Mouse (Mus musculus): ENCODE measurements around the gene Map1b. TPM values are rescaled to one million over a fixed set of nuclear protein-coding genes. Genes with fewer than 3 reads are reported as not detected.

Gene Map1b
- polyA plus RNA-seq, 1 experiment from 2014 or later = 193 TPM

DNA sequence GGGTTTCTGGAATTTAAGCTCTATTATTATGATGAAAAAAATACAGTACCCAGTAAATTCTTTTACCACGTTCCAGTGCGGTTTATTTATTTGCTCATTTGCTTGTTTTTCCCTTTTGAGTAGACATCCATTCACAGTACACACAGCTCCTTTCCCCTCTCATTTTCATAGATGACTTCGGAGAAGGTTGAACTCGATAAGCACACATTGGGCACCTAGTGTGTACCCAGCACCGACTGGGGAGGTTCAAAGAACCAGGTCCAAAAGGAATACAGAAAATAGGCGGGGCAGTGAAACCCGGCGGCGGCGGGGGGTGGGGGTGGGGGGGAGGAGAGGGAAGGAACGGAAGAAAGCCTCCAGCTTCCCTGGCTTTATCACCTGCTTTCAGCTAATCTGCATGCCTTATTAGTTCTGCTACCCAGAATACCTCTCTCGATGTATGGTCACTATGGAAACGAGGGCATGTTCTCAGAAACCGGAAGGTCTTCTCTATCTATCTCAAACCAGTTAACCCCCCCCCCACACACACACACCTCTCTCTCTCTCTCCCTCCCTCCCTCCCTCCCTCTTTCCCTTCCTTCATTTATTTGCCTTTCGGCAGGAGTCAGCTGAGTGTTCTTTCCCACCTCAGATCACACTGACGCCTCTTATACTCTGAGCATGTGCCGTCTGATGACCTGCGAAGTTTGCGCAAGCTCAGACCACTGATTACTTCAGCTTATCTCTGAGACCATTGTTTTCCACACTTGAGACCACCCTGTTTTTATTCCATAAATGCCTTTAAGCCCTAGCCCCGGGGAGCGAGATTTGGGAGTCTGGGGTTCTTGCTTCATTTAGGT, 25.3 kb upstream of the Map1b start:
- Histone ChIP-seq H3K4me3 (ENCODE audit: low read depth, low read length) (peak overlapping the region; percentile 10), H3K9me3 (replicated peaks; ENCODE audit: control insufficient read depth, low read length) (no peaks in the 10 kb centered on the region), H3K36me3 (ENCODE audit: control insufficient read depth, insufficient read depth, low read length) (no peaks in the 10 kb centered on the region), H3K9ac (ENCODE audit: low read depth, low read length) (peak overlapping the region; percentile 28; the same call in 1 of the 2 replicates), H3K4me2 (peak overlapping the region; percentile 59), H3K4me1 (ENCODE audit: control insufficient read depth, insufficient read depth, low read length) (peaks cover 16% of the 10 kb centered on the region), H3K27ac (ENCODE audit: low read depth, low read length) (no peak overlapping the region), H3K27me3 (ENCODE audit: control insufficient read depth, insufficient read depth, low read length) (no peaks in the 10 kb centered on the region)
- 18% methylated on average over 21 of the region's 21 CpGs for WGBS (ENCODE audit: insufficient replicate concordance)
- ATAC-seq (replicated peaks; ENCODE audit: insufficient number of reproducible peaks, low FRiP score, low TSS enrichment) = no peak

DNA sequence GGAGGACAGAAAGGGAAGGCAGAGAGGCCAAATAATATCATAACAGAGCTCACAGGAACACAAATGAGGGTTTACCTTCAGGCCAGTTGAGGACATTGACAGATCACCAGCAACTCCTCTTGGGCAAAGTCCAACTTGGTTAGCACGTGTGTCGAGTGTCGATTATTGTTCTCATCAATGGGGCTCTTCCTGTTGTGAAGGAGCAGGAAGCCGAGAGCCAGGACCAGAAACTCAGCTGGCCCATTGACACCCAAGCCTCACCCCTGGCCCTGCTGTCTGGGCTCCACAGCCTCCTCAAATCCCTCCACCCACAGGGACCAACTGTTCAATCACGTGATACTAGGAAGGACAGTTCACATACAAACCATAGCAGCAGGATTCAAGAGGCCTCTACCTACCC, 22.9 kb upstream of the Map1b start:
- H3K4me3 ChIP-seq (ENCODE audit: low read depth, low read length) = no peak overlapping the region
- peaks cover 16% of the 10 kb centered on the region for H3K4me1 ChIP-seq (ENCODE audit: control insufficient read depth, insufficient read depth, low read length)
- no peaks in the 10 kb centered on the region for H3K27me3 ChIP-seq (ENCODE audit: control insufficient read depth, insufficient read depth, low read length)
- no peak overlapping the region for H3K9ac ChIP-seq (ENCODE audit: low read depth, low read length)
- 62% methylated on average over 5 of the region's 5 CpGs for WGBS (ENCODE audit: insufficient replicate concordance)
- no peak overlapping the region for H3K4me2 ChIP-seq
- no peak for ATAC-seq (replicated peaks; ENCODE audit: insufficient number of reproducible peaks, low FRiP score, low TSS enrichment)
- no peaks in the 10 kb centered on the region for H3K9me3 ChIP-seq (replicated peaks; ENCODE audit: control insufficient read depth, low read length)
- H3K27ac ChIP-seq (ENCODE audit: low read depth, low read length) = no peak overlapping the region
- no peaks in the 10 kb centered on the region for H3K36me3 ChIP-seq (ENCODE audit: control insufficient read depth, insufficient read depth, low read length)

DNA sequence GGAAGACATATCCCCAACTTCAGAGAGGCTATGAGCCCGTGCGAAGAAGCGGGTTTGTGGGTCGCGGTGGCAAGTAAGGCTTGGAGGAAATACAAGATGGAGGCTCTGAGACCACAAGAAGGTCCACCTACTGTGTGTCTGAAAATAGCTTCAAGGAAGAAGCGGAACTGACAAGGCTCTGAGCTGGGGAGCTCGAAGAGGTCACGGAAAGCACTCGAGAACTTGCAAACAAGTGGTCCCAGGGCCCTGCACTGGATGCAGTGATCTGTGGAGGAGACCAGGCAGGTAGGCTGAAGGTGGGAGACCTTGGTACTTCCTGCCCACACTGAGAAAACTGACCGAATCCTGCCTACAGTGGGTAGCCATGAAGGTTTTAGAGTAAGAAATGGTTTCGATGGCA, 22.5 kb upstream of the Map1b start:
- H3K4me2 ChIP-seq = no peak overlapping the region
- H3K4me3 ChIP-seq (ENCODE audit: low read depth, low read length) = no peak overlapping the region
- no peaks in the 10 kb centered on the region for H3K27me3 ChIP-seq (ENCODE audit: control insufficient read depth, insufficient read depth, low read length)
- no peaks in the 10 kb centered on the region for H3K36me3 ChIP-seq (ENCODE audit: control insufficient read depth, insufficient read depth, low read length)
- H3K27ac ChIP-seq (ENCODE audit: low read depth, low read length) = no peak overlapping the region
- ATAC-seq (replicated peaks; ENCODE audit: insufficient number of reproducible peaks, low FRiP score, low TSS enrichment) = no peak
- no peak overlapping the region for H3K9ac ChIP-seq (ENCODE audit: low read depth, low read length)
- H3K9me3 ChIP-seq (replicated peaks; ENCODE audit: control insufficient read depth, low read length) = no peaks in the 10 kb centered on the region
- H3K4me1 ChIP-seq (ENCODE audit: control insufficient read depth, insufficient read depth, low read length) = peaks cover 16% of the 10 kb centered on the region
- 83% methylated on average over 11 of the region's 11 CpGs for WGBS (ENCODE audit: insufficient replicate concordance)

GRCm38 (mm10) chr13:99537908-99538513, 21.7 kb upstream of the Map1b start:
- WGBS (ENCODE audit: insufficient replicate concordance) = 25% methylated on average over 8 of the region's 8 CpGs
- Histone ChIP-seq H3K27ac (ENCODE audit: low read depth, low read length) (no peak overlapping the region), H3K36me3 (ENCODE audit: control insufficient read depth, insufficient read depth, low read length) (no peaks in the 10 kb centered on the region), H3K4me3 (ENCODE audit: low read depth, low read length) (no peak overlapping the region), H3K9ac (ENCODE audit: low read depth, low read length) (no peak overlapping the region), H3K4me1 (ENCODE audit: control insufficient read depth, insufficient read depth, low read length) (peaks cover 16% of the 10 kb centered on the region), H3K27me3 (ENCODE audit: control insufficient read depth, insufficient read depth, low read length) (no peaks in the 10 kb centered on the region), H3K4me2 (no peak overlapping the region), H3K9me3 (replicated peaks; ENCODE audit: control insufficient read depth, low read length) (no peaks in the 10 kb centered on the region)
- ATAC-seq (replicated peaks; ENCODE audit: insufficient number of reproducible peaks, low FRiP score, low TSS enrichment) = no peak

DNA sequence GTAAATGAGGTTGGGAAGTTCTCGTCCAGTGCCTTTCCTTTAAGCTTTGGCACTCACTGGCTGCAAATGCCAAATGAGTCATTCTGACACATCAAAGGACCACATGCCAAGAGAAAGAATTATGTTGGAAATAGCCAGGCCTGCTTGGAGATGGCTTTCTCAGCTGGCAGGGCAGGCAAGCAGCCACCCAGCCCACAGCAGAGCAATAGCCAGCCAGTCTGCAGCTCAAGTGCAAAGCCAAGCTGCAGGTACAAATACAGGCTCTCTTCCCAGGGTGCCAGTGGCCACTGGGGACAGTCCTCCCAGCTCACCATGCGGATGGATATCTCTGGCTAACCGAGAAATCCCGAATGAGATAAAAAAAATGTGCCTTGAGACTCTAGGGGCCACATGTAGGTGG, 12.1 kb upstream of the Map1b start:
- ATAC-seq (replicated peaks; ENCODE audit: insufficient number of reproducible peaks, low FRiP score, low TSS enrichment) = no peak
- Histone ChIP-seq H3K9me3 (replicated peaks; ENCODE audit: control insufficient read depth, low read length) (no peaks in the 10 kb centered on the region), H3K9ac (ENCODE audit: low read depth, low read length) (no peak overlapping the region), H3K4me3 (ENCODE audit: low read depth, low read length) (no peak overlapping the region), H3K4me2 (no peak overlapping the region), H3K27me3 (ENCODE audit: control insufficient read depth, insufficient read depth, low read length) (no peaks in the 10 kb centered on the region), H3K4me1 (ENCODE audit: control insufficient read depth, insufficient read depth, low read length) (no peaks in the 10 kb centered on the region; the same call in 1 of the 2 replicates), H3K36me3 (ENCODE audit: control insufficient read depth, insufficient read depth, low read length) (no peaks in the 10 kb centered on the region), H3K27ac (ENCODE audit: low read depth, low read length) (no peak overlapping the region)
- 57% methylated on average over 4 of the region's 4 CpGs for WGBS (ENCODE audit: insufficient replicate concordance)

DNA sequence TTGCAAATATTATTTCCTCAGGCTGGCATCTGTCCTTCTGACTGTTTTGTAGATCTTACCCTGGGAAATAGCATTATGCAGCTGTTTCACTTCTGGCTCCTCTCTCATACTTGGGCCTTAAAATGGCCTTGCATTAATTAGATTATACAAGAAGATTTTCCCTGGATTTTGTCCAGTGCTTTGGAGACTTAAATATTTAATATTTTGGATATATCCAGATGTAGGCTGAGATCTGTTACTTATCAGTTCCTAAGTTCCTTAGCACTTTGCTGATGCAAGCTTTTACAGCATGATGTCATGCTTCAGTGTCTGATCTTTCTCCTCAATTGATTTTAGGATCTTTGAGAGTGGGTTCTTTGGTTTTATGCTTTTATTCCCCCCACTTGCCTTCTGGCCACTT, 11.6 kb upstream of the Map1b start:
- Histone ChIP-seq H3K4me2 (no peak overlapping the region), H3K9me3 (replicated peaks; ENCODE audit: control insufficient read depth, low read length) (no peaks in the 10 kb centered on the region), H3K4me1 (ENCODE audit: control insufficient read depth, insufficient read depth, low read length) (no peaks in the 10 kb centered on the region; the same call in 1 of the 2 replicates), H3K9ac (ENCODE audit: low read depth, low read length) (no peak overlapping the region), H3K36me3 (ENCODE audit: control insufficient read depth, insufficient read depth, low read length) (no peaks in the 10 kb centered on the region), H3K4me3 (ENCODE audit: low read depth, low read length) (no peak overlapping the region), H3K27me3 (ENCODE audit: control insufficient read depth, insufficient read depth, low read length) (no peaks in the 10 kb centered on the region), H3K27ac (ENCODE audit: low read depth, low read length) (no peak overlapping the region)
- no peak for ATAC-seq (replicated peaks; ENCODE audit: insufficient number of reproducible peaks, low FRiP score, low TSS enrichment)

DNA sequence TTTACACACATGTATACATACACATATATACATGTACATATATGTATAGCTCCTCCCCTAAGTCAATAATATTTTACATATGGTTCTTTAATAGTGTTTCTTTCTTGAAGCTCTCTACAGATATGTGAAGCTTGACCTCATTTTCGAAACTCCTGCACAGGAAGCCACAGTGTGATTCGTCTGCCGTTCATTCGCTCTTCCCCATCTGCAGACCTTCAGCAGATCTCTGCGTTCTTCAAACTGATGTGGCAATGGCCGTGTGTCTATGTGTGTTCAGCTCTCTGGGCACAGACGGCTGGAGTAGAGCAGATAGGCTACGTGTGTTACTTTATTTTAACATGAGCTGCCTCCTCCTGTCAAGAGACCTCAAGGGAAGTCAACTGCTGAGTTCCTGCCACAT, 9.2 kb upstream of the Map1b start:
- no peaks in the 10 kb centered on the region; the same call in 1 of the 2 replicates for H3K4me1 ChIP-seq (ENCODE audit: control insufficient read depth, insufficient read depth, low read length)
- no peaks in the 10 kb centered on the region for H3K36me3 ChIP-seq (ENCODE audit: control insufficient read depth, insufficient read depth, low read length)
- WGBS (ENCODE audit: insufficient replicate concordance) = 69% methylated on average over 8 of the region's 8 CpGs
- no peak for ATAC-seq (replicated peaks; ENCODE audit: insufficient number of reproducible peaks, low FRiP score, low TSS enrichment)
- H3K4me3 ChIP-seq (ENCODE audit: low read depth, low read length) = no peak overlapping the region
- no peak overlapping the region for H3K27ac ChIP-seq (ENCODE audit: low read depth, low read length)
- no peaks in the 10 kb centered on the region for H3K27me3 ChIP-seq (ENCODE audit: control insufficient read depth, insufficient read depth, low read length)
- H3K9me3 ChIP-seq (replicated peaks; ENCODE audit: control insufficient read depth, low read length) = no peaks in the 10 kb centered on the region
- no peak overlapping the region for H3K9ac ChIP-seq (ENCODE audit: low read depth, low read length)
- H3K4me2 ChIP-seq = no peak overlapping the region

DNA sequence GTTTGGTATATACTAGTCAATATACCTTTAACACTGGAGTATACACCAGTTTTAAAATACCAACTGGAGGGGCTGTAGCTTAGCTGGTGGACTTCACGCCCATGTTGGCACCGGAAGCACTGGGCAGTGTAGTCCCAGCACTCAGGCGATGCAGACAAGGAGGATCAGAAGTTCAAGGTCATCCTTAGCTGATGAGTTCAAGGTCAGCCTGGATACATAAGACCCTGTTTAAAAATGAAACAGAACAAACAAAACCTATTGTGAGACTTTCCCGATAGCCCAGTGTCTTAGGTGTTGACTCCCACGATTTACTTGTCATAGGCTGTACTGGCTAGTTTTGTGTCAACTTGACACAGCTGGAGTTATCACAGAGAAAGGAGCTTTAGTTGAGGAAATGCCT, 1.5 kb upstream of the Map1b start:
- H3K4me2 ChIP-seq = no peak overlapping the region
- no peaks in the 10 kb centered on the region for H3K9me3 ChIP-seq (replicated peaks; ENCODE audit: control insufficient read depth, low read length)
- no peak overlapping the region for H3K9ac ChIP-seq (ENCODE audit: low read depth, low read length)
- H3K36me3 ChIP-seq (ENCODE audit: control insufficient read depth, insufficient read depth, low read length) = 0 out of 2 replicates have a peak, but pooled peaks cover 2% of the 10 kb centered on the region
- H3K27me3 ChIP-seq (ENCODE audit: control insufficient read depth, insufficient read depth, low read length) = no peaks in the 10 kb centered on the region
- H3K4me1 ChIP-seq (ENCODE audit: control insufficient read depth, insufficient read depth, low read length) = peaks cover 14% of the 10 kb centered on the region
- ATAC-seq (replicated peaks; ENCODE audit: insufficient number of reproducible peaks, low FRiP score, low TSS enrichment) = no peak
- no peak overlapping the region for H3K27ac ChIP-seq (ENCODE audit: low read depth, low read length)
- no peak overlapping the region for H3K4me3 ChIP-seq (ENCODE audit: low read depth, low read length)
- WGBS (ENCODE audit: insufficient replicate concordance) = 79% methylated on average over 5 of the region's 5 CpGs
